Mouse (Mus musculus): Measurements from ENCODE around the gene Lypd6b. TPM values are rescaled to one million over a fixed set of nuclear protein-coding genes. Genes with fewer than 3 reads are reported as not detected.

The Lypd6b gene
- polyA plus RNA-seq, 1 experiment from 2014 or later: 0.12 TPM

DNA sequence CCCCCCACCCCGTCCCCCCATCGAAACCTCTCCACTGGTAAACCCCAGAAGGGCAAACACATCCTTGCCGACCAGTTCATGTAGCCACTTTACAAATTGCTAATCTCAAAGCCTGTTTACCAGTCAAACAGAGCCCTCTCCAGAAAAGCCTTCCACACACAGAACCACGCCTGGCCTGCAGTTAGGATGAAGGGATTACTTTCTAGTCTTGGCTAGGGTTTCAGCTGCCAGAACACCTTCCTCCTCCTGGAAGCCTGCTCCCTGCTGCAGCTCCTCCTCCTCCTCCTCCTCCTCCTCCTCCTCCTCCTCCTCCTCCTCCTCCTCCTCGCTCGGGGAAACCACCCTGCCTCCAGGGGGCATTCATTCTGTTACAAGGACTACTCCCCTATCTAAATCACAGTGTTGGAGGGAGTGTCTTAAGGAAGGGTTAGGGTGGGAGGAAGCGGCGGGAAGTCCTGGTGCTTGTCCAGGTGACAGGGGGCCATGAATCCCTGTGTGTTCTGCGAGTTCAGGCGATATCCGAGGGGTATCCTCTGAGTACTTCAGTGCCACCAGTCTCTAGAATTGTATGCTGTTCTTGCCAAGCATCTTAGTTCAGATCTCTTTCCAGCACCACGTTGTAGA, 73.6 kb downstream of the Lypd6b start:
- Histone ChIP-seq H3K4me3 (no peak overlapping the region), H3K27ac (no peak overlapping the region), H3K4me1 (no peaks in the 10 kb centered on the region), H3K4me2 (no peak overlapping the region), H3K36me3 (no peaks in the 10 kb centered on the region), H3K9ac (no peak overlapping the region), H3K9me3 (replicated peaks) (no peaks in the 10 kb centered on the region), H3K27me3 (replicated peaks) (peaks cover 14% of the 10 kb centered on the region; the same call in 1 of the 2 replicates)
- ATAC-seq: no peak
- 25% methylated on average over 10 of the region's 12 CpGs for WGBS (ENCODE audit: insufficient replicate concordance)

GRCm38 (mm10) chr2:49861658-49862057, 74.2 kb downstream of the Lypd6b start:
- no peak overlapping the region for H3K27ac ChIP-seq
- no peak overlapping the region for H3K4me2 ChIP-seq
- H3K4me3 ChIP-seq: no peak overlapping the region
- no peak overlapping the region for H3K9ac ChIP-seq
- WGBS (ENCODE audit: insufficient replicate concordance): 20% methylated on average over 8 of the region's 8 CpGs
- H3K36me3 ChIP-seq: no peaks in the 10 kb centered on the region
- H3K9me3 ChIP-seq (replicated peaks): no peaks in the 10 kb centered on the region
- ATAC-seq: no peak
- H3K27me3 ChIP-seq (replicated peaks): peaks cover 14% of the 10 kb centered on the region; the same call in 1 of the 2 replicates
- no peaks in the 10 kb centered on the region for H3K4me1 ChIP-seq

GRCm38 (mm10) chr2:49868116-49868858, 80.8 kb downstream of the Lypd6b start:
- no peaks in the 10 kb centered on the region for H3K36me3 ChIP-seq
- no peak overlapping the region for H3K27ac ChIP-seq
- H3K4me3 ChIP-seq: no peak overlapping the region
- H3K4me1 ChIP-seq: peaks cover 8% of the 10 kb centered on the region
- H3K9me3 ChIP-seq (replicated peaks): no peaks in the 10 kb centered on the region
- H3K4me2 ChIP-seq: no peak overlapping the region
- H3K9ac ChIP-seq: no peak overlapping the region
- no peak for ATAC-seq
- H3K27me3 ChIP-seq (replicated peaks): peaks cover 5% of the 10 kb centered on the region; the same call in 1 of the 2 replicates
- WGBS (ENCODE audit: insufficient replicate concordance): 64% methylated on average over 9 of the region's 9 CpGs

- H3K4me1 ChIP-seq: peaks cover 8% of the 10 kb centered on the region
- H3K27ac ChIP-seq: no peak overlapping the region
- no peak overlapping the region for H3K4me3 ChIP-seq
- ATAC-seq: no peak
- H3K36me3 ChIP-seq: no peaks in the 10 kb centered on the region
- 71% methylated on average over 7 of the region's 7 CpGs for WGBS (ENCODE audit: insufficient replicate concordance)
- H3K4me2 ChIP-seq: no peak overlapping the region
- no peaks in the 10 kb centered on the region for H3K27me3 ChIP-seq (replicated peaks)
- no peak overlapping the region for H3K9ac ChIP-seq
- no peaks in the 10 kb centered on the region for H3K9me3 ChIP-seq (replicated peaks)
Measured at GRCm38 (mm10) chr2:49869044-49869443, 81.6 kb downstream of the Lypd6b start.

GRCm38 (mm10) chr2:49869782-49870514, 82.5 kb downstream of the Lypd6b start:
- Histone ChIP-seq H3K4me1 (peaks cover 8% of the 10 kb centered on the region), H3K27ac (0 out of 2 replicates have a peak overlapping the region, but pooled peaks have one; percentile 25), H3K4me3 (no peak overlapping the region), H3K4me2 (peak overlapping the region; percentile 18; the same call in 1 of the 2 replicates), H3K27me3 (replicated peaks) (no peaks in the 10 kb centered on the region), H3K36me3 (no peaks in the 10 kb centered on the region), H3K9me3 (replicated peaks) (no peaks in the 10 kb centered on the region), H3K9ac (no peak overlapping the region)
- peak; percentile 76 for ATAC-seq
- WGBS (ENCODE audit: insufficient replicate concordance): 40% methylated on average over 10 of the region's 10 CpGs

GRCm38 (mm10) chr2:49871012-49871411, 83.5 kb downstream of the Lypd6b start:
- no peaks in the 10 kb centered on the region for H3K27me3 ChIP-seq (replicated peaks)
- no peak overlapping the region for H3K27ac ChIP-seq
- H3K4me3 ChIP-seq: no peak overlapping the region
- H3K4me1 ChIP-seq: peaks cover 8% of the 10 kb centered on the region
- H3K36me3 ChIP-seq: no peaks in the 10 kb centered on the region
- no peaks in the 10 kb centered on the region for H3K9me3 ChIP-seq (replicated peaks)
- no peak overlapping the region for H3K9ac ChIP-seq
- 64% methylated on average over 1 of the region's 1 CpGs for WGBS (ENCODE audit: insufficient replicate concordance)
- ATAC-seq: no peak
- no peak overlapping the region for H3K4me2 ChIP-seq

GRCm38 (mm10) chr2:49880507-49880906, 93.0 kb downstream of the Lypd6b start:
- no peak for ATAC-seq
- H3K36me3 ChIP-seq: no peaks in the 10 kb centered on the region
- WGBS (ENCODE audit: insufficient replicate concordance): 44% methylated on average over 9 of the region's 9 CpGs
- no peak overlapping the region for H3K4me2 ChIP-seq
- no peaks in the 10 kb centered on the region for H3K27me3 ChIP-seq (replicated peaks)
- H3K4me3 ChIP-seq: no peak overlapping the region
- H3K27ac ChIP-seq: no peak overlapping the region
- H3K9ac ChIP-seq: no peak overlapping the region
- no peaks in the 10 kb centered on the region for H3K4me1 ChIP-seq
- H3K9me3 ChIP-seq (replicated peaks): no peaks in the 10 kb centered on the region

GRCm38 (mm10) chr2:49881002-49881401, 93.5 kb downstream of the Lypd6b start:
- WGBS (ENCODE audit: insufficient replicate concordance): 75% methylated on average over 1 of the region's 1 CpGs
- ATAC-seq: no peak
- Histone ChIP-seq H3K27me3 (replicated peaks) (no peaks in the 10 kb centered on the region), H3K4me3 (no peak overlapping the region), H3K27ac (no peak overlapping the region), H3K9ac (no peak overlapping the region), H3K4me1 (no peaks in the 10 kb centered on the region), H3K4me2 (no peak overlapping the region), H3K36me3 (no peaks in the 10 kb centered on the region), H3K9me3 (replicated peaks) (no peaks in the 10 kb centered on the region)

GRCm38 (mm10) chr2:49882461-49882860, 95.0 kb downstream of the Lypd6b start:
- Histone ChIP-seq H3K27me3 (replicated peaks) (no peaks in the 10 kb centered on the region), H3K4me1 (no peaks in the 10 kb centered on the region), H3K27ac (no peak overlapping the region), H3K36me3 (no peaks in the 10 kb centered on the region), H3K9me3 (replicated peaks) (no peaks in the 10 kb centered on the region), H3K4me3 (no peak overlapping the region), H3K9ac (no peak overlapping the region), H3K4me2 (no peak overlapping the region)
- 70% methylated on average over 1 of the region's 1 CpGs for WGBS (ENCODE audit: insufficient replicate concordance)
- no peak for ATAC-seq

DNA sequence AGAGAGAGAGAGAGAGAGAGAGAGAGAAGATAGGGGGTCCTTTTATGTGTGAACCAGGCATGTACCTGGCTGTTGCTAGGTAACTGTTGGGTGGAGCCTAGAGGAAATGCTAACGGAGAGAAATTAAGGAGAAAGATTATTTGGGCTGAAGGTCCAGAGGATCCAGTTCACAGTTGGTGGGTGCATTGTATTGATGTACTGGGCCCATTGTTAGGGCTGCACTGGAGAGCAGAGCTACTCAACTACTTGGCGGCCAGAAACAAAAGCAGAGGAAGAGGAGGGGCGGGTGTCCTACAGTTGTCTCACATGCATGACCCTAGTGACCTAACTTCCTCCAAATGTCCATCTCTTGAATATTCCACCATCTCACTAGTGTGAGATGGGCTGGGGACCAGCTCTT, 96.5 kb downstream of the Lypd6b start:
- Histone ChIP-seq H3K4me1 (no peaks in the 10 kb centered on the region), H3K9ac (no peak overlapping the region), H3K27ac (no peak overlapping the region), H3K9me3 (replicated peaks) (no peaks in the 10 kb centered on the region), H3K4me2 (no peak overlapping the region), H3K36me3 (no peaks in the 10 kb centered on the region), H3K27me3 (replicated peaks) (no peaks in the 10 kb centered on the region), H3K4me3 (no peak overlapping the region)
- ATAC-seq: no peak
- 57% methylated on average over 3 of the region's 3 CpGs for WGBS (ENCODE audit: insufficient replicate concordance)

DNA sequence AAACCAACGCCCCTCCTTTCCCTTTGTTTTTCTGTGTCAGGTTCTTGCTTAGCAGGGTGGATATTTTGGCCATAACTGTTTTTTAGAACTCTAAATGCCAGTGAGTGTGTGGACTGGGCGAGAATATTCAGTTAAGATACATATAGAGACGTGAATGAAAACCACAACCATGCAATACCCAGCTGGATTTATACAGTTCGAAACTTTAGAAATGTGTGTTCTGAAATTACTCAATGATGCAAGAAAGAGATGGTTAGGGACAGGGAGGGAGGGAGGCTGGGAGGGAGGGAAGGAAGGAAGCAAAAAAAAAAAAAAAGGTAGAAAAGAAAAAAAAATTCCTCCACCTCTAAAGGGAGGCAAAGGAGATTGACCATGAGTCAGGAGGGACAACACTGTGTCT, 98.7 kb downstream of the Lypd6b start:
- WGBS (ENCODE audit: insufficient replicate concordance): 64% methylated on average over 4 of the region's 4 CpGs
- no peak overlapping the region for H3K27ac ChIP-seq
- no peaks in the 10 kb centered on the region for H3K9me3 ChIP-seq (replicated peaks)
- no peak for ATAC-seq
- no peaks in the 10 kb centered on the region for H3K4me1 ChIP-seq
- H3K4me3 ChIP-seq: no peak overlapping the region
- no peaks in the 10 kb centered on the region for H3K27me3 ChIP-seq (replicated peaks)
- H3K4me2 ChIP-seq: no peak overlapping the region
- no peaks in the 10 kb centered on the region for H3K36me3 ChIP-seq
- no peak overlapping the region for H3K9ac ChIP-seq

GRCm38 (mm10) chr2:49888346-49888745, 100.9 kb downstream of the Lypd6b start:
- H3K9me3 ChIP-seq (replicated peaks): no peaks in the 10 kb centered on the region
- H3K9ac ChIP-seq: no peak overlapping the region
- H3K27me3 ChIP-seq (replicated peaks): no peaks in the 10 kb centered on the region
- H3K4me2 ChIP-seq: no peak overlapping the region
- H3K4me3 ChIP-seq: no peak overlapping the region
- 69% methylated on average over 4 of the region's 4 CpGs for WGBS (ENCODE audit: insufficient replicate concordance)
- H3K36me3 ChIP-seq: no peaks in the 10 kb centered on the region
- H3K27ac ChIP-seq: no peak overlapping the region
- H3K4me1 ChIP-seq: no peaks in the 10 kb centered on the region
- ATAC-seq: no peak
